Mouse (Mus musculus): ENCODE measurements around the gene Gm21319. TPM values are rescaled to one million over a fixed set of nuclear protein-coding genes. Genes with fewer than 3 reads are reported as not detected.
"Not testable (repeated sequence)": the region's sequence is repeated elsewhere in the genome, so short reads cannot be mapped to it uniquely, and the experiment has no call there.

Gene Gm21319
- polyA plus RNA-seq (2014; fragmentation: Nextera tagmentation; extraction: Ambion mirVana) = not detected in 2 replicates

DNA sequence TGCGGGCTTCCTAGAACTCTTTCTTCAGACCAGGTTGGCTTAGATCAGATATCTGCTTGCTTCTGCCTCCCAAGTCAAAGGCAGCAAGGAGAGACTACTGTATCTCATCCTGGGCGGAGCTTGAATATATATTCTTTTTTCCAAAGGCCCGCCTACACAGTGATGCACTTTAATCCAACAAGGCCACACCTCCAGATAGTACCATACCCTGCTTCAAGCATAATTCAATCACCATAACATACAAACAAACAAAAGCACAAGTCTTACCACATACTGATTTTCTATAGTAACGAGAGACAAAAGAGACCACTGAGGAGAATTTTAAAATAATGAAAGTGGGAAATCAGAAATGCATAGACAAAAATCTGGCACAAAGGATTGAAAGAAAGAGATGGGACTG is at the start of gene Gm21319:
TSS of gene Gm21319 (minus strand) at position 101 of the 400 bp plus-strand sequence.
- 91% methylated on average over 4 of the region's 4 CpGs for WGBS
- not testable (repeated sequence) for H3K9ac ChIP-seq (replicated peaks; ENCODE audit: low read length); H3K4me3 ChIP-seq (ENCODE audit: low read depth, low read length); DNase-seq (ENCODE audit: low spot score); H3K4me2 ChIP-seq (ENCODE audit: low read depth, low read length); H3K4me1 ChIP-seq (ENCODE audit: control insufficient read depth, insufficient read depth, low read length); H3K36me3 ChIP-seq (replicated peaks; ENCODE audit: control insufficient read depth, insufficient read depth, low read depth, low read length); ATAC-seq (replicated peaks; ENCODE audit: insufficient number of reproducible peaks, low FRiP score, low TSS enrichment, low read depth); H3K27ac ChIP-seq (replicated peaks; ENCODE audit: low read depth, low read length); H3K27me3 ChIP-seq (ENCODE audit: control insufficient read depth, insufficient read depth, low read length); H3K9me3 ChIP-seq (replicated peaks; ENCODE audit: control insufficient read depth, low read length)

- not testable (repeated sequence) for H3K36me3 ChIP-seq (replicated peaks; ENCODE audit: control insufficient read depth, insufficient read depth, low read depth, low read length); H3K9me3 ChIP-seq (replicated peaks; ENCODE audit: control insufficient read depth, low read length); ATAC-seq (replicated peaks; ENCODE audit: insufficient number of reproducible peaks, low FRiP score, low TSS enrichment, low read depth); H3K4me2 ChIP-seq (ENCODE audit: low read depth, low read length); H3K4me3 ChIP-seq (ENCODE audit: low read depth, low read length); H3K4me1 ChIP-seq (ENCODE audit: control insufficient read depth, insufficient read depth, low read length); DNase-seq (ENCODE audit: low spot score); H3K27ac ChIP-seq (replicated peaks; ENCODE audit: low read depth, low read length); H3K9ac ChIP-seq (replicated peaks; ENCODE audit: low read length); H3K27me3 ChIP-seq (ENCODE audit: control insufficient read depth, insufficient read depth, low read length)
- WGBS = 93% methylated on average over 3 of the region's 6 CpGs
These were observed 40.7 kb upstream of the Gm21319 start, which contains the start of gene BB287469 for GRCm38 (mm10) chr12:87816277-87816676. BB287469 (plus strand) TSS chr12:87816577.

GRCm38 (mm10) chr12:87797971-87798370 is 22.4 kb upstream of the Gm21319 start:
- not testable (repeated sequence) for DNase-seq (ENCODE audit: low spot score); H3K36me3 ChIP-seq (replicated peaks; ENCODE audit: control insufficient read depth, insufficient read depth, low read depth, low read length); H3K9ac ChIP-seq (replicated peaks; ENCODE audit: low read length); H3K4me2 ChIP-seq (ENCODE audit: low read depth, low read length); H3K27me3 ChIP-seq (ENCODE audit: control insufficient read depth, insufficient read depth, low read length); H3K27ac ChIP-seq (replicated peaks; ENCODE audit: low read depth, low read length); H3K4me1 ChIP-seq (ENCODE audit: control insufficient read depth, insufficient read depth, low read length); ATAC-seq (replicated peaks; ENCODE audit: insufficient number of reproducible peaks, low FRiP score, low TSS enrichment, low read depth); H3K9me3 ChIP-seq (replicated peaks; ENCODE audit: control insufficient read depth, low read length); H3K4me3 ChIP-seq (ENCODE audit: low read depth, low read length)
- WGBS = 91% methylated on average over 5 of the region's 5 CpGs

GRCm38 (mm10) chr12:87795212-87795611 is 19.7 kb upstream of the Gm21319 start, which contains the start of gene Gm21936:
Gm21936 (plus strand) TSS chr12:87795512.
- H3K4me1 ChIP-seq (ENCODE audit: control insufficient read depth, insufficient read depth, low read length); H3K4me2 ChIP-seq (ENCODE audit: low read depth, low read length); H3K36me3 ChIP-seq (replicated peaks; ENCODE audit: control insufficient read depth, insufficient read depth, low read depth, low read length); H3K9me3 ChIP-seq (replicated peaks; ENCODE audit: control insufficient read depth, low read length); DNase-seq (ENCODE audit: low spot score); H3K4me3 ChIP-seq (ENCODE audit: low read depth, low read length); ATAC-seq (replicated peaks; ENCODE audit: insufficient number of reproducible peaks, low FRiP score, low TSS enrichment, low read depth); H3K9ac ChIP-seq (replicated peaks; ENCODE audit: low read length); H3K27ac ChIP-seq (replicated peaks; ENCODE audit: low read depth, low read length); H3K27me3 ChIP-seq (ENCODE audit: control insufficient read depth, insufficient read depth, low read length): not testable (repeated sequence)
- 100% methylated on average over 1 of the region's 1 CpGs for WGBS

Other genes with a start within 250 kb of the Gm21319 start
- not detected in 2 replicates for gene Oog1, start 173.1 kb downstream of the Gm21319 start, polyA plus RNA-seq (2014; fragmentation: Nextera tagmentation; extraction: Ambion mirVana)
- not detected in 2 replicates for gene Gm4027, start 156.9 kb downstream of the Gm21319 start, polyA plus RNA-seq (2014; fragmentation: Nextera tagmentation; extraction: Ambion mirVana)
- gene Gm16381, start 131.1 kb downstream of the Gm21319 start, polyA plus RNA-seq (2014; fragmentation: Nextera tagmentation; extraction: Ambion mirVana) = not detected in 2 replicates
- not detected in 2 replicates for gene Gm21936, start 19.8 kb upstream of the Gm21319 start, polyA plus RNA-seq (2014; fragmentation: Nextera tagmentation; extraction: Ambion mirVana)
- not detected in 2 replicates for gene BB287469, start 40.8 kb upstream of the Gm21319 start, polyA plus RNA-seq (2014; fragmentation: Nextera tagmentation; extraction: Ambion mirVana)
- gene Gm2001, start 66.6 kb upstream of the Gm21319 start, polyA plus RNA-seq (2014; fragmentation: Nextera tagmentation; extraction: Ambion mirVana) = not detected in 2 replicates
- not detected in 2 replicates for gene Gm2016, start 98.3 kb upstream of the Gm21319 start, polyA plus RNA-seq (2014; fragmentation: Nextera tagmentation; extraction: Ambion mirVana)
- not detected in 2 replicates for gene Gm2022, start 119.6 kb upstream of the Gm21319 start, polyA plus RNA-seq (2014; fragmentation: Nextera tagmentation; extraction: Ambion mirVana)
- gene Gm2035, start 144.1 kb upstream of the Gm21319 start, polyA plus RNA-seq (2014; fragmentation: Nextera tagmentation; extraction: Ambion mirVana) = not detected in 2 replicates
- not detected in 2 replicates for gene Gm2042, start 178.3 kb upstream of the Gm21319 start, polyA plus RNA-seq (2014; fragmentation: Nextera tagmentation; extraction: Ambion mirVana)
- gene Gm2075, start 236.1 kb upstream of the Gm21319 start, polyA plus RNA-seq (2014; fragmentation: Nextera tagmentation; extraction: Ambion mirVana) = not detected in 2 replicates
- gene Gm6803, start 243.0 kb upstream of the Gm21319 start, polyA plus RNA-seq (2014; fragmentation: Nextera tagmentation; extraction: Ambion mirVana) = not detected in 2 replicates

All from embryonic facial prominence, embryonic 11.5 days (tissue).